Mouse (Mus musculus): ENCODE results near the gene Echs1. TPM values are rescaled to one million over a fixed set of nuclear protein-coding genes. Genes with fewer than 3 reads are reported as not detected.
"Not testable (repeated sequence)": the region's sequence is repeated elsewhere in the genome, so short reads cannot be mapped to it uniquely, and the experiment has no call there.

The Echs1 gene
- polyA plus RNA-seq, 1 experiment = 25.8 TPM

- 1% methylated on average over 8 of the region's 8 CpGs for WGBS
- TF ChIP-seq POLR2A (IDR thresholded peaks at IDR 0.05; ENCODE audit: borderline replicate concordance, control insufficient read depth, low read depth, low read length) (no peak), CTCF (IDR thresholded peaks at IDR 0.05; ENCODE audit: control insufficient read depth, insufficient read depth, low read length) (no peak)
- Histone ChIP-seq H3K4me3 (replicated peaks; ENCODE audit: control insufficient read depth, low read depth, low read length) (peak overlapping the region; percentile 77), H3K4me1 (ENCODE audit: control insufficient read depth, insufficient read depth, low read length) (peaks cover 3% of the 10 kb centered on the region; the same call in 1 of the 2 replicates), H3K27ac (ENCODE audit: control insufficient read depth, insufficient read depth, low read depth, low read length, poor library complexity) (peak overlapping the region; percentile 62)
These were observed 21.7 kb upstream of the Echs1 start for GRCm38 (mm10) chr7:140138021-140138310.

GRCm38 (mm10) chr7:140137135-140138020, 21.1 kb upstream of the Echs1 start, which contains the start of gene Mtg1:
Gene Mtg1, plus strand, starts transcription at chr7:140137564.
- 3% methylated on average over 39 of the region's 39 CpGs for WGBS
- peaks cover 3% of the 10 kb centered on the region; the same call in 1 of the 2 replicates for H3K4me1 ChIP-seq (ENCODE audit: control insufficient read depth, insufficient read depth, low read length)
- TF ChIP-seq POLR2A (IDR thresholded peaks at IDR 0.05; ENCODE audit: borderline replicate concordance, control insufficient read depth, low read depth, low read length) (peak; percentile 89; the same call in 1 of the 2 replicates), CTCF (IDR thresholded peaks at IDR 0.05; ENCODE audit: control insufficient read depth, insufficient read depth, low read length) (no peak)
- H3K27ac ChIP-seq (ENCODE audit: control insufficient read depth, insufficient read depth, low read depth, low read length, poor library complexity) = peak within 1 kb of the TSS; percentile 62
- peak within 1 kb of the TSS; percentile 77 for H3K4me3 ChIP-seq (replicated peaks; ENCODE audit: control insufficient read depth, low read depth, low read length)

- TF ChIP-seq POLR2A (IDR thresholded peaks at IDR 0.05; ENCODE audit: borderline replicate concordance, control insufficient read depth, low read depth, low read length) = no peak
- no peak for TF ChIP-seq CTCF (IDR thresholded peaks at IDR 0.05; ENCODE audit: control insufficient read depth, insufficient read depth, low read length)
- Histone ChIP-seq H3K4me3 (replicated peaks; ENCODE audit: control insufficient read depth, low read depth, low read length) (no peak overlapping the region), H3K27ac (ENCODE audit: control insufficient read depth, insufficient read depth, low read depth, low read length, poor library complexity) (peak overlapping the region; percentile 42; the same call in 1 of the 2 replicates), H3K4me1 (ENCODE audit: control insufficient read depth, insufficient read depth, low read length) (peaks cover 3% of the 10 kb centered on the region; the same call in 1 of the 2 replicates)
- WGBS = 57% methylated on average over 5 of the region's 5 CpGs
These were observed 19.0 kb upstream of the Echs1 start for GRCm38 (mm10) chr7:140135106-140135770.

GRCm38 (mm10) chr7:140134033-140134432, 17.8 kb upstream of the Echs1 start:
- H3K27ac ChIP-seq (ENCODE audit: control insufficient read depth, insufficient read depth, low read depth, low read length, poor library complexity) = peak overlapping the region; percentile 4; the same call in 1 of the 2 replicates
- H3K4me1 ChIP-seq (ENCODE audit: control insufficient read depth, insufficient read depth, low read length); H3K4me3 ChIP-seq (replicated peaks; ENCODE audit: control insufficient read depth, low read depth, low read length): not testable (repeated sequence)
- WGBS = 14% methylated on average over 7 of the region's 7 CpGs

GRCm38 (mm10) chr7:140132184-140132583, 15.9 kb upstream of the Echs1 start:
- Histone ChIP-seq H3K27ac (ENCODE audit: control insufficient read depth, insufficient read depth, low read depth, low read length, poor library complexity) (peak overlapping the region; percentile 51; the same call in 1 of the 2 replicates), H3K4me3 (replicated peaks; ENCODE audit: control insufficient read depth, low read depth, low read length) (peak overlapping the region; percentile 21)
- 17% methylated on average over 7 of the region's 7 CpGs for WGBS
- H3K4me1 ChIP-seq (ENCODE audit: control insufficient read depth, insufficient read depth, low read length) = not testable (repeated sequence)

- Histone ChIP-seq H3K4me1 (ENCODE audit: control insufficient read depth, insufficient read depth, low read length) (no peaks in the 10 kb centered on the region; the same call in 1 of the 2 replicates), H3K4me3 (replicated peaks; ENCODE audit: control insufficient read depth, low read depth, low read length) (no peak overlapping the region), H3K27ac (ENCODE audit: control insufficient read depth, insufficient read depth, low read depth, low read length, poor library complexity) (no peak overlapping the region)
- 9% methylated on average over 2 of the region's 2 CpGs for WGBS
- TF ChIP-seq POLR2A (IDR thresholded peaks at IDR 0.05; ENCODE audit: borderline replicate concordance, control insufficient read depth, low read depth, low read length) (no peak), CTCF (IDR thresholded peaks at IDR 0.05; ENCODE audit: control insufficient read depth, insufficient read depth, low read length) (no peak)
These were observed 11.6 kb upstream of the Echs1 start for GRCm38 (mm10) chr7:140127911-140128310.

GRCm38 (mm10) chr7:140126934-140127333, 10.7 kb upstream of the Echs1 start:
- WGBS = 48% methylated on average over 3 of the region's 3 CpGs
- TF ChIP-seq POLR2A (IDR thresholded peaks at IDR 0.05; ENCODE audit: borderline replicate concordance, control insufficient read depth, low read depth, low read length) (no peak), CTCF (IDR thresholded peaks at IDR 0.05; ENCODE audit: control insufficient read depth, insufficient read depth, low read length) (no peak)
- Histone ChIP-seq H3K27ac (ENCODE audit: control insufficient read depth, insufficient read depth, low read depth, low read length, poor library complexity) (no peak overlapping the region), H3K4me3 (replicated peaks; ENCODE audit: control insufficient read depth, low read depth, low read length) (no peak overlapping the region), H3K4me1 (ENCODE audit: control insufficient read depth, insufficient read depth, low read length) (no peaks in the 10 kb centered on the region; the same call in 1 of the 2 replicates)

- H3K4me3 ChIP-seq (replicated peaks; ENCODE audit: control insufficient read depth, low read depth, low read length) = peak overlapping the region; percentile 67
- H3K4me1 ChIP-seq (ENCODE audit: control insufficient read depth, insufficient read depth, low read length) = no peaks in the 10 kb centered on the region; the same call in 1 of the 2 replicates
- H3K27ac ChIP-seq (ENCODE audit: control insufficient read depth, insufficient read depth, low read depth, low read length, poor library complexity) = peak overlapping the region; percentile 40; the same call in 1 of the 2 replicates
- TF ChIP-seq CTCF (IDR thresholded peaks at IDR 0.05; ENCODE audit: control insufficient read depth, insufficient read depth, low read length) (no peak), POLR2A (IDR thresholded peaks at IDR 0.05; ENCODE audit: borderline replicate concordance, control insufficient read depth, low read depth, low read length) (no peak)
- WGBS = 3% methylated on average over 5 of the region's 5 CpGs
These were observed 9.7 kb upstream of the Echs1 start for GRCm38 (mm10) chr7:140126022-140126350.

Measured in bone marrow, adult 2 months (tissue).